Mouse (Mus musculus) stomach, embryonic 15.5 days (tissue): ENCODE measurements around the gene 4933405L10Rik. TPM values are rescaled to one million over a fixed set of nuclear protein-coding genes. Genes with fewer than 3 reads are reported as not detected.

Experiments
- polyA plus RNA-seq: library from polyadenylated mRNA; unstranded; fragments of >200 nt; fragmentation: Nextera tagmentation; extraction: Ambion mirVana; gene quantifications from 2 replicates; pipeline ENCODE4 v1.2.1, GENCODE M21; 2015

Gene 4933405L10Rik
- polyA plus RNA-seq, 1 experiment from 2014 or later, result 0.19 TPM

Other genes with a start within 250 kb of the 4933405L10Rik start
- gene Tppp3, start 236.1 kb upstream of the 4933405L10Rik start, polyA plus RNA-seq, result 44.7 and 45.5 TPM in 2 replicates
- gene Zdhhc1, start 210.8 kb upstream of the 4933405L10Rik start, polyA plus RNA-seq, result 32.2 and 34.7 TPM in 2 replicates
- gene Hsd11b2, start 188.9 kb upstream of the 4933405L10Rik start, polyA plus RNA-seq, result 2.5 and 2.7 TPM in 2 replicates
- 73.2 and 75.8 TPM in 2 replicates for gene Atp6v0d1, start 141.6 kb upstream of the 4933405L10Rik start, polyA plus RNA-seq
- gene Ripor1, start 102.4 kb upstream of the 4933405L10Rik start, polyA plus RNA-seq, result 21.0 and 23.4 TPM in 2 replicates
- 109 and 112 TPM in 2 replicates for gene Ctcf, start 71.1 kb upstream of the 4933405L10Rik start, polyA plus RNA-seq
- 0.77 and 1.1 TPM in 2 replicates for gene Agrp, start 70.3 kb upstream of the 4933405L10Rik start, polyA plus RNA-seq
- gene Carmil2, start 21.4 kb upstream of the 4933405L10Rik start, polyA plus RNA-seq, result 1.2 and 1.4 TPM in 2 replicates
- gene Acd, start 6.6 kb upstream of the 4933405L10Rik start, polyA plus RNA-seq, result 45.0 and 52.8 TPM in 2 replicates
- 14.9 and 15.0 TPM in 2 replicates for gene Pard6a, start 6.5 kb upstream of the 4933405L10Rik start, polyA plus RNA-seq
- 18.0 and 18.1 TPM in 2 replicates for gene Enkd1, start 555 bp downstream of the 4933405L10Rik start, polyA plus RNA-seq
- gene Gfod2, start 51.0 kb downstream of the 4933405L10Rik start, polyA plus RNA-seq, result 16.0 and 16.2 TPM in 2 replicates
- 13.1 and 13.4 TPM in 2 replicates for gene Ranbp10, start 119.7 kb downstream of the 4933405L10Rik start, polyA plus RNA-seq
- gene Tsnaxip1, start 120.1 kb downstream of the 4933405L10Rik start, polyA plus RNA-seq, result not detected in 2 replicates
- gene Cenpt, start 145.6 kb downstream of the 4933405L10Rik start, polyA plus RNA-seq, result 38.0 and 41.2 TPM in 2 replicates
- gene Thap11, start 147.5 kb downstream of the 4933405L10Rik start, polyA plus RNA-seq, result 61.6 and 63.3 TPM in 2 replicates
- 151 and 214 TPM in 2 replicates for gene Nutf2, start 152.9 kb downstream of the 4933405L10Rik start, polyA plus RNA-seq
- gene Edc4, start 173.2 kb downstream of the 4933405L10Rik start, polyA plus RNA-seq, result 35.7 and 41.9 TPM in 2 replicates
- gene Nrn1l, start 185.9 kb downstream of the 4933405L10Rik start, polyA plus RNA-seq, result 0.31 and 0.63 TPM in 2 replicates
- 28.7 and 30.7 TPM in 2 replicates for gene Pskh1, start 192.8 kb downstream of the 4933405L10Rik start, polyA plus RNA-seq
- gene Ctrl, start 226.2 kb downstream of the 4933405L10Rik start, polyA plus RNA-seq, result 1.9 and 3.8 TPM in 2 replicates
- gene Psmb10, start 230.8 kb downstream of the 4933405L10Rik start, polyA plus RNA-seq, result 61.2 and 61.4 TPM in 2 replicates
- 2.9 and 5.8 TPM in 2 replicates for gene Lcat, start 235.7 kb downstream of the 4933405L10Rik start, polyA plus RNA-seq